Mouse (Mus musculus): ENCODE data around the gene Cdc20.

GRCm38 (mm10) chr4:118464956-118465355, 27.8 kb upstream of the Cdc20 start:
- TF ChIP-seq CTCF (IDR thresholded peaks at IDR 0.05; ENCODE audit: extremely low read depth, insufficient read depth, low read length) (no peak), POLR2A (IDR thresholded peaks at IDR 0.05; ENCODE audit: extremely low read depth, insufficient read depth, low read length) (no peak)
